Mouse (Mus musculus): ENCODE data around the gene Ostm1. TPM values are rescaled to one million over a fixed set of nuclear protein-coding genes. Genes with fewer than 3 reads are reported as not detected.

Gene Ostm1
- polyA plus RNA-seq, 1 experiment from 2014 or later = 54.9 TPM

DNA sequence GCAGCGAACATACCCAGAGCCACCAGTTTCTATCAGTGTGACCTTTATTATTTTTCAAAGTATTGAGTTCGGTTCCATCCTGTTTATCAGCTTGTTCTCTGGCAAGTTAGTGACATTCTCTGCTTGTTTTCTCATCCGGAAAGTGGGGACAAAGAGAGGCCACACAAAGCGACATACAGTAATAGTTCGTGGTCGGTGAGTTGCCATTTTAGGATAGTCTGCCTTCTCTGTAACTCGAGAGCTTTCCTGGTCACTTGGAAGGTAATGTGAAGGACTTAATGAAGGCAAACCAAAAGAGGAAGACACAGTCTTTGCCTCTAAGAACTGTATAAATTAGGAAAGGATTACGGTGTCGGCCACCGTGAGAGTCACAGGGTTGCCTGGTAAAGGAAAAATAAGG is 96.0 kb downstream of the Ostm1 start:
- Histone ChIP-seq H3K9ac (ENCODE audit: low read length) (peak overlapping the region; percentile 86), H3K4me2 (ENCODE audit: low read length) (peak overlapping the region; percentile 71), H3K4me1 (ENCODE audit: control insufficient read depth, insufficient read depth, low read length) (peaks cover 9% of the 10 kb centered on the region), H3K4me3 (ENCODE audit: low read depth, low read length) (peak overlapping the region; percentile 98), H3K9me3 (replicated peaks; ENCODE audit: control insufficient read depth, low read length) (no peaks in the 10 kb centered on the region), H3K27ac (ENCODE audit: low read depth, low read length) (no peak overlapping the region), H3K36me3 (ENCODE audit: control insufficient read depth, insufficient read depth, low read length) (peaks cover 6% of the 10 kb centered on the region), H3K27me3 (replicated peaks; ENCODE audit: control insufficient read depth, insufficient read depth, low read length) (no peaks in the 10 kb centered on the region)
- WGBS = 8% methylated on average over 10 of the region's 10 CpGs
- no peak for DNase-seq (ENCODE audit: low spot score)
- ATAC-seq = no peak

DNA sequence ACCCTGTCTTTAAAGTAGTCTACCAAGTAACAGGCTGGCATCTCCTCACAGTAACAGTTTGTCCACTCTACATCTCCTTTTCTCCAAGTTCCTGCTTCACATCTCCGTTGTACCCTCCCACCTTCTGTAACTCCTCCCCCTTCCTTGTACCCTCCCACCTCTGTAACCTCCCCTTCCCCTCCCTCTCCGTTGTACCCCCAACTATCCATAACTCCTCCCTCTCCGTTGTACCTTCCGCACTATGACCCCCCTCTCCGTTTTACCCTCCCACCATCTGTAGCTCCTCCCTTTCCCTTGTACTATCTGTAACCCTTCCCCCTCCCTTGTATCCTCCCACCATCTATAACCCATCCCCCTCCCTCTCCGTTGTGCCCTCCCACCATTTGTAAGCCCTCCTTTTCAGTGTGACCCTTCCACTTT is 97.0 kb downstream of the Ostm1 start:
- Histone ChIP-seq H3K9me3 (replicated peaks; ENCODE audit: control insufficient read depth, low read length) (no peaks in the 10 kb centered on the region), H3K4me2 (ENCODE audit: low read length) (peak overlapping the region; percentile 24), H3K9ac (ENCODE audit: low read length) (no peak overlapping the region), H3K4me3 (ENCODE audit: low read depth, low read length) (no peak overlapping the region), H3K36me3 (ENCODE audit: control insufficient read depth, insufficient read depth, low read length) (peaks cover 6% of the 10 kb centered on the region), H3K27me3 (replicated peaks; ENCODE audit: control insufficient read depth, insufficient read depth, low read length) (no peaks in the 10 kb centered on the region), H3K4me1 (ENCODE audit: control insufficient read depth, insufficient read depth, low read length) (peaks cover 9% of the 10 kb centered on the region), H3K27ac (ENCODE audit: low read depth, low read length) (no peak overlapping the region)
- DNase-seq (ENCODE audit: low spot score) = no peak
- WGBS = 16% methylated on average over 6 of the region's 6 CpGs
- ATAC-seq = no peak

DNA sequence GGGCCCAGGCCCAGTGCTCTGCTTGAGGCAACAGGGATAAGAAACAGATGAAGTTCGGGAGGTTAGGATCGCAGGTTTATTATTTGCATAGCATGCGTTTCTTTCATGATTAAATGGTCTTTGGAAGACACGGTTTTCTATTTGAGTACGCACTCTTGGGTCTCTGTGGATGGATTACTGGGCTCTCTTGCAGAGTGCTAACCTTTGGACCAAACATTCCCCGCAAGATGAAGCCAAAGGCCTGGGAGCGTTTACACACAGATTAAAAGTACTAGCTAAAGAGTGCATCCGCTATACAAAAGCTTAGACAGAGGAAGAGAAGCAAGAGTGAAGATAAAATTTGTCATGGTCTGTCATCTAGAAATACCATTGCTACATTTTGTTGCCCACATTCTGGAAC is 98.8 kb downstream of the Ostm1 start:
- Histone ChIP-seq H3K9ac (ENCODE audit: low read length) (no peak overlapping the region), H3K9me3 (replicated peaks; ENCODE audit: control insufficient read depth, low read length) (no peaks in the 10 kb centered on the region), H3K27me3 (replicated peaks; ENCODE audit: control insufficient read depth, insufficient read depth, low read length) (no peaks in the 10 kb centered on the region), H3K4me3 (ENCODE audit: low read depth, low read length) (no peak overlapping the region), H3K4me2 (ENCODE audit: low read length) (no peak overlapping the region), H3K27ac (ENCODE audit: low read depth, low read length) (no peak overlapping the region), H3K4me1 (ENCODE audit: control insufficient read depth, insufficient read depth, low read length) (peaks cover 9% of the 10 kb centered on the region), H3K36me3 (ENCODE audit: control insufficient read depth, insufficient read depth, low read length) (peaks cover 6% of the 10 kb centered on the region)
- 90% methylated on average over 8 of the region's 8 CpGs for WGBS
- ATAC-seq (no peak), DNase-seq (ENCODE audit: low spot score) (no peak)

DNA sequence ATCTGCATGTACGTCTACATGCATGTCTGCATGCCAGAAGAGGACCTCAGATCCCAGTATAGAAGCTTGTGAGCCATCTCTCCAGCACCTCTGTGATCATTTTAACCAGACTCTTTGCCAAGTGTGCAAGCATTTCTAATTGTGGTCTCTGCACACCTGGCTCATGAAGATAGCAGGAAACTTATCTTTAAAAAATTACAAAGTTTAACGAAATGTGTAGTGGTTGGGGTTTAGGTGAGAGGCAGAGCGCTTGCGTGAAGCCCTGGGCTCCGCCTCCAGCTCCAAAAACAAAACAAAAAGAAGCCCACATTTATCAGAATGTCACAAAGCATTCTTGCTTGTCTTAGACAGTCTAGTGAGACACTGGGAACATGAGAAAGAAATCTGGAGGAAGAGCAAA is 104.3 kb downstream of the Ostm1 start:
- 90% methylated on average over 5 of the region's 5 CpGs for WGBS
- Histone ChIP-seq H3K36me3 (ENCODE audit: control insufficient read depth, insufficient read depth, low read length) (peaks cover 6% of the 10 kb centered on the region), H3K27ac (ENCODE audit: low read depth, low read length) (no peak overlapping the region), H3K4me1 (ENCODE audit: control insufficient read depth, insufficient read depth, low read length) (peaks cover 7% of the 10 kb centered on the region; the same call in 1 of the 2 replicates), H3K9me3 (replicated peaks; ENCODE audit: control insufficient read depth, low read length) (0 out of 2 replicates have a peak, but pooled peaks cover 2% of the 10 kb centered on the region), H3K4me3 (ENCODE audit: low read depth, low read length) (no peak overlapping the region), H3K9ac (ENCODE audit: low read length) (no peak overlapping the region), H3K4me2 (ENCODE audit: low read length) (no peak overlapping the region), H3K27me3 (replicated peaks; ENCODE audit: control insufficient read depth, insufficient read depth, low read length) (no peaks in the 10 kb centered on the region)
- DNase-seq (ENCODE audit: low spot score) (no peak), ATAC-seq (no peak)

DNA sequence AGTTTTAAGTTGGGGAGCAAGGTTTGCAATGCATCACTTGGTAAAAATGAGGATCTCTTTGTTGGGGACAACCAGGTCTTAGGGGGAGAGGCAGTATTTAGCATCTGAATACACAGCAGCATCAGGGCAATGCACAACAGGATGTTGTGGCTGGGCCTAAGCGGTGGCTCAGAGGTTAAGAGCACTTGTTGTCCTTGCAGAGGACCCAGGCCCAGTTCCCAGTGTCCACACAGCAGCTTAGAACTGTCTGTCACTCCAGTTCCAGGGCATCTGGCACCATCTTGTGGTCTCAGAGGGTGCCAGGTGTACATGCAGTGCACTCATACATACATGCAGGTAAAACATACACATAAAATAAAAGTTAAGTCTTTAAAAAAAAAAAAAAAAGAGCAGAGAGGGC is 106.1 kb downstream of the Ostm1 start:
- Histone ChIP-seq H3K4me3 (ENCODE audit: low read depth, low read length) (no peak overlapping the region), H3K4me2 (ENCODE audit: low read length) (no peak overlapping the region), H3K9ac (ENCODE audit: low read length) (no peak overlapping the region), H3K9me3 (replicated peaks; ENCODE audit: control insufficient read depth, low read length) (0 out of 2 replicates have a peak, but pooled peaks cover 2% of the 10 kb centered on the region), H3K36me3 (ENCODE audit: control insufficient read depth, insufficient read depth, low read length) (no peaks in the 10 kb centered on the region), H3K27ac (ENCODE audit: low read depth, low read length) (no peak overlapping the region), H3K27me3 (replicated peaks; ENCODE audit: control insufficient read depth, insufficient read depth, low read length) (no peaks in the 10 kb centered on the region), H3K4me1 (ENCODE audit: control insufficient read depth, insufficient read depth, low read length) (peaks cover 7% of the 10 kb centered on the region; the same call in 1 of the 2 replicates)
- ATAC-seq = no peak
- WGBS = 71% methylated on average over 1 of the region's 1 CpGs
- DNase-seq (ENCODE audit: low spot score) = no peak

DNA sequence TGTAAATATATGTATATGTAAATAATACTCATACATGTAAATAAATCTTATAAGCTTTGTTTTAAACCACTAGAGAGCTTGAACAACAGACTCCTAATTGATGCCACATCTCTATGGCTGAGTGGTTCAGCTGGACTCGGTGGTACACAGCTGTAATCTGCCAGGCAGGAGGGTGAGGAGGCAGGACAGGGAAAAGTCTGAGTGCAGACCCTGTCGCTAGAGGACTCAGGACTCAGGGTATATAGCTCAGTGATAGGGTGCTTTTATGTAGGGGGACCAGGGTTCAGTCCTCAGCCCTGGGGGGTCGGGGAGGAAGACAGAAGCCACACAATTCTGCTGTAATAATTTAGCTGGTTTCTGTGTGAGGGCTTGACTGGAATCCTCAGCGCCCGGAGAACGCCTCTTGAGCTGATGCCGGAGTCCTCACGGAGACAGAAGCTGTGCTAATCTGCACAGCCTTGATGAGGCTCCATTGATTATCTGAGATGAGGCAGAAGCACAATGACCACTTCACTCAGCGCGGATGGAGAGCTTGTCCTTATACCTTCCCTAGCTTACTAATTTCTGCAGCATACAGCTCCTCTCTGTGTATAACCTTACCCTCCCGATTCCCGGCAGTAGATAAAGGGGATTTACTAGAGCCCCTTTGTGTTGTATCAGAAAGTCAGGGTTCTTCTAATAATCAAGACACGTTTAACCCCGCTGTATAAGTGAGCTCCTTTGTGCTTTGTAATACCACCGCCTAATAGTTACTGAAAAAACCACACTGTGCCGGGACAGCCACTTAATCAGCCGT is 106.8 kb downstream of the Ostm1 start:
- H3K9ac ChIP-seq (ENCODE audit: low read length) = peak overlapping the region; percentile 63
- no peaks in the 10 kb centered on the region for H3K27me3 ChIP-seq (replicated peaks; ENCODE audit: control insufficient read depth, insufficient read depth, low read length)
- H3K4me1 ChIP-seq (ENCODE audit: control insufficient read depth, insufficient read depth, low read length) = peaks cover 7% of the 10 kb centered on the region; the same call in 1 of the 2 replicates
- ATAC-seq = peak; percentile 70
- peak; percentile 60 for DNase-seq (ENCODE audit: low spot score)
- H3K9me3 ChIP-seq (replicated peaks; ENCODE audit: control insufficient read depth, low read length) = 0 out of 2 replicates have a peak, but pooled peaks cover 2% of the 10 kb centered on the region
- peak overlapping the region; percentile 44 for H3K27ac ChIP-seq (ENCODE audit: low read depth, low read length)
- H3K4me2 ChIP-seq (ENCODE audit: low read length) = peak overlapping the region; percentile 49
- H3K4me3 ChIP-seq (ENCODE audit: low read depth, low read length) = peak overlapping the region; percentile 15
- WGBS = 7% methylated on average over 17 of the region's 17 CpGs
- no peaks in the 10 kb centered on the region for H3K36me3 ChIP-seq (ENCODE audit: control insufficient read depth, insufficient read depth, low read length)

DNA sequence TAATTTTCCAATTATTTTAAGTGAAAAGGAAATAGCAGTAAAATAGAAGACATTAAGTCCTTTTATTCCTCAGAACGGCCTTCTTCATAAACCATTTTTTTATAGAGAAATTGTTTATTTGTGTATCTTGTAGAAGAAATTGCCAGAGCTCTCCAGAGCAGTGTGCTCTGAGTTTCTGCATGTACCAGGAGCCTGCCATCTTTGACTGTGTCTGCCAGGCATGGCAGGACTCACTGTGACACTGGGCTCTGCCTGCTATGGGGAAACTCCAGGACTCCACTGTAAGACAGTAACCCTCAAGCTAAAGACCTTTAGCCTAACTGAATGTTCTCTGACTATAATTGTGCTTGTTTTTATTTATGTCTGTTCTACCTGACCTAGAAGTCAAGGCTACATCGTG is 107.4 kb downstream of the Ostm1 start:
- Histone ChIP-seq H3K27ac (ENCODE audit: low read depth, low read length) (no peak overlapping the region), H3K9ac (ENCODE audit: low read length) (peak overlapping the region; percentile 63; the same call in 1 of the 2 replicates), H3K4me3 (ENCODE audit: low read depth, low read length) (no peak overlapping the region), H3K4me2 (ENCODE audit: low read length) (peak overlapping the region; percentile 49), H3K4me1 (ENCODE audit: control insufficient read depth, insufficient read depth, low read length) (peaks cover 7% of the 10 kb centered on the region; the same call in 1 of the 2 replicates), H3K27me3 (replicated peaks; ENCODE audit: control insufficient read depth, insufficient read depth, low read length) (no peaks in the 10 kb centered on the region), H3K9me3 (replicated peaks; ENCODE audit: control insufficient read depth, low read length) (0 out of 2 replicates have a peak, but pooled peaks cover 2% of the 10 kb centered on the region), H3K36me3 (ENCODE audit: control insufficient read depth, insufficient read depth, low read length) (no peaks in the 10 kb centered on the region)
- ATAC-seq (0 out of 2 replicates have a peak, but pooled peaks have one; percentile 57), DNase-seq (ENCODE audit: low spot score) (peak; percentile 47)
- 48% methylated on average over 2 of the region's 2 CpGs for WGBS

DNA sequence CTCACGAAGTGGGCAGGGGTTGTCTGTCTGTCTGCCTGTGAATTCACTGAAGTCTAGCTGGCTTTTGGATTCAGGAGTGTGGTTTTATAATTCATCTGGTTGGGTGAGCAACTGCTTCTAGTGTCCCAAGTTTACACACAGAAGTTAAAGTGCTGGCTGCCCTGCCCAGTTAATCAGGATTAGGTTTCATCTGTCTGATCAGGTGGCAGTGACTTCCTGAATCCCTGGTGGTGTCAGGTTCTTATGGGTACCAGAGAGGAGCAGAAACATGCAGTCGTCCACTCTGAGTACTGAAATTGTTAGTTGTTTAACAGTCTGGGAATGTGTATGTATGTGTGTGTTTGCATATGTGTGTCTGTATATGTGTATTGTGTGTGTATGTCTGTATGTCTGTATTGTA is 108.5 kb downstream of the Ostm1 start:
- ATAC-seq = no peak

DNA sequence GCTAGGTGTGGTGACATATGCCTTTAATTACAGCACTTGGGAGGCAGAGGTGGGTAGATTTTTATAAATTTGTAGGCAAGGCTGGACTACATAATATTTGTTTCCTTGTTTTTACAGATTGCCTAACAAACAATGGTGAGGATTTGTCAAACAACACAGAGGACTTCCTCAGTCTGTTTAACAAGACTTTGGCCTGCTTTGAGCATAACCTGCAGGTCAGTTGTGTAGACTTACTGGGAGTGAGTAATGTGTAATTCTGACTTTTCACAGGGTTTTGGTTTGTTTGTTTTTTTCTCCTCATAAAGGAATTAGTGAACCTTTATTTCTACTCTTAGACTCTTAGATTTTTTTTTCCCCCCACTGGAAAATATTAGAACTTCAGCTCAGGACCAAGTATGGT is 109.2 kb downstream of the Ostm1 start:
- H3K4me2 ChIP-seq (ENCODE audit: low read length) = no peak overlapping the region
- H3K27me3 ChIP-seq (replicated peaks; ENCODE audit: control insufficient read depth, insufficient read depth, low read length) = no peaks in the 10 kb centered on the region
- H3K27ac ChIP-seq (ENCODE audit: low read depth, low read length) = no peak overlapping the region
- H3K36me3 ChIP-seq (ENCODE audit: control insufficient read depth, insufficient read depth, low read length) = no peaks in the 10 kb centered on the region
- no peak for ATAC-seq
- DNase-seq (ENCODE audit: low spot score) = no peak
- no peak overlapping the region for H3K4me3 ChIP-seq (ENCODE audit: low read depth, low read length)
- H3K9me3 ChIP-seq (replicated peaks; ENCODE audit: control insufficient read depth, low read length) = 0 out of 2 replicates have a peak, but pooled peaks cover 2% of the 10 kb centered on the region
- H3K4me1 ChIP-seq (ENCODE audit: control insufficient read depth, insufficient read depth, low read length) = peaks cover 7% of the 10 kb centered on the region; the same call in 1 of the 2 replicates
- H3K9ac ChIP-seq (ENCODE audit: low read length) = no peak overlapping the region

More for the DNA sequence above, 108.5 kb downstream of the Ostm1 start:
- no peak for DNase-seq (ENCODE audit: low spot score)
- no peak overlapping the region for H3K9ac ChIP-seq (ENCODE audit: low read length)
- no peaks in the 10 kb centered on the region for H3K27me3 ChIP-seq (replicated peaks; ENCODE audit: control insufficient read depth, insufficient read depth, low read length)
- no peak overlapping the region for H3K27ac ChIP-seq (ENCODE audit: low read depth, low read length)
- no peak overlapping the region for H3K4me3 ChIP-seq (ENCODE audit: low read depth, low read length)
- H3K4me2 ChIP-seq (ENCODE audit: low read length) = no peak overlapping the region
- no peaks in the 10 kb centered on the region for H3K36me3 ChIP-seq (ENCODE audit: control insufficient read depth, insufficient read depth, low read length)
- 0 out of 2 replicates have a peak, but pooled peaks cover 2% of the 10 kb centered on the region for H3K9me3 ChIP-seq (replicated peaks; ENCODE audit: control insufficient read depth, low read length)
- H3K4me1 ChIP-seq (ENCODE audit: control insufficient read depth, insufficient read depth, low read length) = peaks cover 7% of the 10 kb centered on the region; the same call in 1 of the 2 replicates
- WGBS = 84% methylated on average over 2 of the region's 2 CpGs
